Mouse (Mus musculus): ENCODE results near the gene Aff1.
A peak's percentile ranks its signal among the peaks of the same experiment; 100 is the strongest.

Aff1 gene

DNA sequence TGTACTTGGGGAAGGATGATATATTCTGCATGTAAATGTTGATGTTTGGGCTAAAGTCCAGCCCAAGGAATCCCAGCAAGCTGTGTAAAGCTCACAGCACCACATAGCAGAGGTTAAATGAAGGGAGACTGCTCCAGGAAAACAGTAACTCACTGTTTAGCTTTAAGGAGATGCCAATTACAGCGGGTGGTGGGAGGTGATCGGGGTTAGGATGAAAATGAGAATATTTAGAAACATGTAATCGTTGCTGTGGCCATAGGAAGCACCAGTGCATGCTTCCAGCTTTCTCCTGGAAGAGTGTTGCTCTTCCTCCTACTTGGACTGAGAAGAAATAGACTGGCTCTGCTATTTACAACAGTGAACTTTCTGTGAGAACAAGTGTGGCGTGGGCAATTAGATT is 80.1 kb downstream of the Aff1 start:
- DNase-seq (ENCODE audit: low spot score), result no peak

DNA sequence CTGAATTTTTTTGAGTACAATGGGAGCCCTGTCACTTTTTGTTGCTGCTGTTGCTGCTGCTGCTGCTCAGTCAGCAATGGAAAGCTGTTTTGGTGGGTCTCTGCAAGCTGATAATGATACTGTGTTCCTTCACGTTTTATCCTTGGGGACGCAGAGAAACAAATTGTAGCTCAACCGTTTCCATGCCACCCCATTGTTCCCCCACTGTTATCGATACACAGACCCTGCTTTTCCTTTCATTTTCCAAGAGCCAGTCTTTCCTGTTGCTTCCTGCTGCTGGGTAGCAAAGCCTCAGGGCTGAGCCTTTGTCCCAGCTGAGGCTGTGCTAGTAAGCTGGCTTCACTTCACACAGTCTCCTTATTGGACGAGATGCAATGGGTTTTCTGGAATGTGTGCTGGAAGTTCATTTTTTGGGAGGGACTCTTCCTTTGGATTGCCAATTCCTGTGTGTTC is 81.0 kb downstream of the Aff1 start:
- peak; percentile 74 for DNase-seq (ENCODE audit: low spot score)

DNA sequence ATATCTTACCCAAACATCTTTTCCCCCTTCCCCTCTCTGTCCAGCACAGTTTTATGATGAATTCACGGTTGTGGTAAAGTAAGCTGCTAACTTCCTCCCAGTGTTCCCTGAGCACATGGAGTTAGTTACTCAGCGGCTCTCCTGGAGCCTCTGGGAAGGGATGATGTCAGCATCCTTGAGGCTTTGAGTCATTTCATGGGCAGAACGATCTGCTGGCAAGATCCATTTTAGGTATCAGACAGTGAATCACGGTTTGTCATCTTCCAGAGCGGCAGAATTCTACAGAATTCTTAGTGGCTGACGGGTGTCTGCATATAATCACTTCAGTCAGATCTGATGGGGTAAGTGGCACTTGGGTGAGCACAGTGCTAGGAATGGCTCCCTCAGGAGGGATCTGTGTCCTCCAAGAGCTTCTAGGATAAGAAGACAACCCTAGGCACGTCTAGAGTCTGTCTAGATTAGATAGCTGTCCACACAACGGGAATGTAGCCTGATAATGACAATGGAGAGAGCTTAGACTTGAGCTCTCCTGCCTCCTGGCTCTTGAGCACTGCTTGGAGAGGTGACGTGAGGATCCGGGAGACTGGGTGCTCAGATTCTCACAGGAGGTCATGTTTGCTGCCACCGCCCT is 82.6 kb downstream of the Aff1 start:
- no peak for DNase-seq (ENCODE audit: low spot score)

DNA sequence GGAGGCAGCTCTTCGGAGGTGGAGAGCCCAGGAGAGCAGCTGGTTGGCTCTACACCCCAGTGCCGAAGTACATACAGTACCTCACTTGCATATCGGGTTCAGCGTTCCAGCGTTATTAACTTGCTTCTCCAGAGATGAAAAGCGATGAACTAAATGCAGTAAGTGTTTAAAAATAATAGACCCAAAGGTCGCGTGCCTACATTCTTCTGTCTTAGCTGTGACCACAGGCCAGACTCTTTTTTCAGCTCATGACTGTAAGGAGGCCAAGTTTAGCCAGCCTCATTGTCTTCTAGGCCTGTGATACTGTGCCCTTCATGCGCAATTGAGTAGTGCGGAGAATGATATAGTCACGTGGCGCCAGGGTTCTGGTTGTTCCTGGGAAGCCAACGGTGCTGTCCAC is 83.3 kb downstream of the Aff1 start:
- DNase-seq (ENCODE audit: low spot score), result no peak

DNA sequence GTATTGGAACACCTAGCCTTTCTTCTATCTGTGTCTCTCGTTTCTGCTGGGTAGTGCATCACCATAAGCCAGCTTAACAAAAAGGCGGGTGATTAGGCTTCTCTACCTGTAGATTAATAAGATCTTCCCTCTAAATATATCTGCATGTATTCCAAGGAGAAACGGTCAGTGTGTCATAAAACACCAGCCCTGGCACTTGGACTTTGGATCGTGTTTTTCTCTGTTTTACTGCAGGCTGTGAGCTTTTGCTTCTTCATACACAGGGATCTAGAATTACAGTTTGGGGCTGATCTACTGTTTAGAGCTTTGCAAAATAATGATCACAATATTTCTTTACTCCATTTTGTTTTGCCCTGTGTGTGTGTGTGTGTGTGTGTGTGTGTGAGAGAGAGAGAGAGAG is 84.7 kb downstream of the Aff1 start:
- DNase-seq (ENCODE audit: low spot score), result no peak

DNA sequence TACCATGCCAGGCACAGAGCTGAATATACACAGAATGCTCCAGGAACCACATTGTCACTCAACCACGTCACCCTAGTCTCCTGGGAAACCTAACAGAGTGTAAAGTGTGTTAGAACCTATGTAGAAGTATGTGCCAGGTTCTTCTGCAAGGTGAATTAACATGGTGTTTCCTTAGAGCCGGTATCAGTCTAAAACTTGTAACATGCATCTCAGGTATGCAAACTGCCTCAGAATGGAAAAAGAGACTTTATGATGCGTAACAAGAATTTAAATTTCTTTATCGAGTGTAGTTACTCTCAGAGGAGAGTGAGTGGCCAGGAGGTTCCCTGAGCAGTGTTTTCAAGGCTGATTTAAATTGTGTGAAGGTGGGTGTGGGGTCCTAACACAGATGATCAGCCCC is 85.3 kb downstream of the Aff1 start:
- no peak for DNase-seq (ENCODE audit: low spot score)

DNA sequence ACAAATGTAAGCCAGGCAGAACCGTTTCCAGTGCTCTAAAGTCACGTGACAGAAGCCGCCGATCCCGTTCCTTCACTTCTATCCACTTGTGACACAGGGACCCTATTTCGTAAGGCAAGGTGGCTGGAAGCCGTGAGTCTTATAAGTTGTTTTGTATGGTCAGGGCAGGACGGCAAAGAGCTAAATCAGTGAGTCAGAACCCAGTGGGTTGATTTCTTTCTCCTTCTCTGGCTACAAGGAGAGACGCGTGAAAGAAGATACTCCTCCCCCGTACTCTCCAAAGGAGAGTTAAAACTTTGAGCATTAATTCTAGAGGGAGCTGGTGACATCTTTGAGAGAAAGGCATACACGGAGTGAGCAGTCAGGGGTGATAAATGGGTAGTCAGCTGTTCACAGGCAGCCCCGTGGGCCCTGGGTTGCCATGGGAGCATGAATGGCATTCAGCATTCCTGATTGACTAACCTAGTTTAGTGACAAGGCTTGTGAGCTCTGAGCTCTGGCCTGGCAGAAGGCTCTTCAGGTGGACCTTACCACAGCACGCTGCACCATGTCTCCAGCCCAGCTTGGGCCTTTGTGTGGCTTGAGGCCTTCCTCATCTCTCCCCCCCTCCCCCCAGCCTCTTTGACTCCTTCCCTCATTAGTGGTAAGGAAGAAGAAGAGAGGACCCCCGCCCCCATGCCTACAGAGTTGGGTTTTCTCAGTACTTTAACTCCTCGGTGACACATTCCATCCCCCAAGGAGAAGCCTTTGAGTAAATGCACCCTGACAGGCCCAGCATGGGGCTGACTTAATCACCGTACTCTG is 86.3 kb downstream of the Aff1 start:
- peak; percentile 91 for DNase-seq (ENCODE audit: low spot score)

DNA sequence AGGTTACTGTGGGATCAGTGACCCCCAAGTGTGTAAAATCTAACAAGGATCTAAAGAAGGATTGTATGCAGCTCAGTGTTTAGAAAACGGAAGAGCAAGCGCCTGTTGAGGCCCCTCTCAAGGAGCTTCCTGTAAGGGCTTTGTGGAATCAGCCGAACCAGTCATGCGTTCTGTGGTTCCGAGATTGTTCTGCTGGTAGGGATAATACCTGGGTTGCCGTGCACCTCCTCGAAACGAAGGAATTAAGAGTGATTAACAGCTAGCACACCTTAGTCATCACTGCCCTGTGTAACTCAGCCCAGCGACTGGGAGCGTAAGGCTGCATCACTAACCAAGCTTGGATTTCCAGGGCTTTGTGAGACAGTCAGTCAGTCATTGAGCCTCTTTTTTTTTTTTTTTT is 87.7 kb downstream of the Aff1 start:
- DNase-seq (ENCODE audit: low spot score), result no peak

DNA sequence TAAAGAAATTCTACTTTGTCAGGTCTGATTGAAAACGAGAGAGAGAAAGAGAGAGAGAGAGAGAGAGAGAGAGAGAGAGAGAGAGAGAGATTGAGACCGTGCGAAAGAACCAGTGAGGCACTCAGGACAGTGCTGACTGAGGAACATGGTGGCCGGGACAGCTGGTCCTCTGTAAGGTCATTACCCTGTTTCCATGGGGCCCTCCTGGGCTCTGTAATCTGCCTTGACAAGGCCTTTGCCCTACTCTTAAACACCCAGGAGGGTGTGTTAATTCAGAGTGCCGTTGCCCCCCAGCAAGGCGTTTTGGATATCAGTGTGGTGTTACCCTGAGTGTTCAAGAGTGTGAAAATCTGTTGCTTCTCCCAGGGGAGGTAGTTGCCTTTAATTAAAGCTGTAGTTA is 88.1 kb downstream of the Aff1 start:
- no peak for DNase-seq (ENCODE audit: low spot score)

DNA sequence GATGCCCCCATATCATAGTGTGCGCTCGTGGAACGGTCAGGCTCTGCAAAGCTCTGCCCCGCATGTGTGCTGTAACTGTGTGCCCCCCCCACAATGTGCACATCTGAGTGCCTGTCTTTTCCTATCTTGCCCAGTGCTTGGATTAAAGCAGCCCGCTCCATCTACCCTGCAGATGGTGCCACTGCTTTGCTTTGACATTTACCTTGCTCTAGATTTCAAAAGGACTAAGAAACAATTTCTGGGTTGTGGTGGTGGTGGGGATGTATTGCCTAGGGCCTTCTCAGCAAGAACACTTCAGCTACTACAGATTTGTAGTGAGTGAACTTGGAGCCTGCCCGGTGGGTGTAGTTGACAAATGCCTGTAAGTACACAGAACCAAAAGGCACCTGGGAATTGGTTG is 88.7 kb downstream of the Aff1 start:
- DNase-seq (ENCODE audit: low spot score), result no peak

DNA sequence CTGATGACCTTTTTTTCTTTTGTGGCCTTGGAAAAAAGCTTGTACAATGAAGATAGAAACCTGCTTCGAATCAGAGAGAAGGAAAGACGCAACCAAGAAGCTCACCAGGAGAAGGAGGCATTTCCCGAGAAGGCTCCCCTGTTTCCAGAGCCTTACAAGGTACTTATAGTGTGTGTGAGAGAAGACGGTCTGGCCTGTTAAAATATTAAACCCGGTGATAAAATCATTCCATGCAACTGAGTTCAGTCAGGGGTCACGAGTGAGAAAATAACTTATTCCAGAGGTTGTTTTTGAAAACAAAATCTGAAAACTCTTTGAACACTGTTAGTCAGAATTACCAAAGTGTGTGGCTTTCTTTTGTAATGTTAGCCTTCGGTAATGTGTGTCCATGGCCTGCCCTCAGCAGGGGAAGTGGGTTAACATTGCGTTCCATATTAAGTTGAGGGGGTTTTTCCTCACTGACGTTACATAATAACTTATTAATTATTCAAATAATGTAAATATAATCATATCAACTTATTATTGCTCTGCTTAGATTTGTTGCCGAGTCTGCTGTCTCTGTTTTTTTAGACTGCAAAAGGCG is 91.0 kb downstream of the Aff1 start:
- no peak for DNase-seq (ENCODE audit: low spot score)

DNA sequence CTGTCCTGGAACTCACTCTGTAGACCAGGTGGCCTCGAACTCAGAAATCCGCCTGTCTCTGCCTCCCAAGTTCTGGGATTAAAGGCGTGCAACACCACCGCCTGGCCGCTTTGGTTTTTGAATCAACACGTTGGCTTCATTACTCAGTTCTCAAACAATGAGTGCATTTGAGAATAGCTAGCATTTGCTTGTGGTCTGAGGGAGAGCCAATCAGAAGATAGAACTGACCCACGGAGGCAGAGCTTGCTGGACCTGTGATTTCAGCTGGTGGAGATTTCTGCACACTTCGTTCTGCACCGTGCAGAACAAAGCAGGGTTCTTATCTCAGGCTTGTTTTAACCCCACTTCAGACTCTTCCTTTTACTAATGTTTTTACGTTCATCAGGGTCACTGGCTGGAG is 93.9 kb downstream of the Aff1 start:
- no peak for DNase-seq (ENCODE audit: low spot score)

DNA sequence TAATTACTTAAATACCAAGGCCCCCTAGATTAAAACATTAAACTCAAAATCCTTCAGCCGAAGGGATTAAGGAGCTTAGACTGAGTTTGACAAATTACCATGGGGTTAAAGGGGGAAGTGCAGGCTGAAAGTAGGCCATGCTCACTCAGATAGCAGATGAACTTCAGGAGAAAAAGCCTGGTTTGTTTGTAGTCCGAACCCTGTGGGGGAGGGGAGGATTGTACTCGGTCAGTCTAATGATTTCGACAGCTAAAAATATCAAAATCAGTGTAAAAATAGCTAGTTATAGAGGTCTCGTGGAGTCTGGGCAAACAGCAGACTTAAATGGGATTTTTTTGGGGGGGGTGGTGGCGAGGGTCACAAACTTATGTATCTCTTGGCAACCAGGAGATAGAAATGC is 96.3 kb downstream of the Aff1 start:
- DNase-seq (ENCODE audit: low spot score), result peak; percentile 66

DNA sequence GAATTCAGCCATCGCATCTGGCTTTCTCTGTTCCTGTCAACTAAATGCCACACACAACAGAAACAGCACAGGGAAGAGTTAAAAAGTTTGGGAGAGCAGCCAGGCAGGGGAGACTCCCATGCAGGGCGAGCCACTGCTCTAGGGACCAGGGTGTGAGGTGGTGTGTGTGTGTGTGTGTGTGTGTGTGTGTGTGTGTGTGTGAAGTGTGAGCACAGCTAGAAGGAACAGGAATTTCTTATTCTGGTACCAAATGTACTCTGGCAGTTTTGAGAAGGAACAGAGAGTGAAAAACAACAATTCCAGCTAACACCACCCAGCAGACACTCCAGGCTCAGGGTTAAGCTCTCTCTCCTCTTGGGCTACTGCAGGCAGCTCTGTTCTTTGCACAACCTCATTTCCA is 96.8 kb downstream of the Aff1 start:
- DNase-seq (ENCODE audit: low spot score), result no peak

DNA sequence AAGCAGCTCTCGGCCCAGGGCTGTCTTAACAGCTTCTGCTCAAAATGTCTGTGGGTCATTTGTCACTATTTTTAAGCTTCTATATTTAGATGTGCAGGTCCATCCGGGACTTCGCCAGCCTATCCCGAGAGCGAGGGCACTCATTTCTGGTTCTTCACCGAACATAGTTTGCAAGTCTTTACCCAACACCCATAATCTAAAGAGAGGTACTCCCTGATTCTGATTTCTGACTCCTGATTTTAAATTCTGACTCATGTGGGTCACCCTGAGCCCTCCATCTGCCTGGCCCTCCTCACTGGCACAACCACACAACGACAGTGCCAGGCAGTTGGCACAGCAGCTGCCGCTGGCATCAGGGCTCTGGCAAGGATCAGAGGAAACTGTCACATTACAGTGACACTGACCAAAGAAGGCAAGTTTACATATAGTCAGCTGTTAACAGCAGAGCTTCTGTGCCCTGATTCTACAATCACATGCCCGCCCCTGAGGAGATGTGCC is 97.5 kb downstream of the Aff1 start:
- DNase-seq (ENCODE audit: low spot score), result no peak

DNA sequence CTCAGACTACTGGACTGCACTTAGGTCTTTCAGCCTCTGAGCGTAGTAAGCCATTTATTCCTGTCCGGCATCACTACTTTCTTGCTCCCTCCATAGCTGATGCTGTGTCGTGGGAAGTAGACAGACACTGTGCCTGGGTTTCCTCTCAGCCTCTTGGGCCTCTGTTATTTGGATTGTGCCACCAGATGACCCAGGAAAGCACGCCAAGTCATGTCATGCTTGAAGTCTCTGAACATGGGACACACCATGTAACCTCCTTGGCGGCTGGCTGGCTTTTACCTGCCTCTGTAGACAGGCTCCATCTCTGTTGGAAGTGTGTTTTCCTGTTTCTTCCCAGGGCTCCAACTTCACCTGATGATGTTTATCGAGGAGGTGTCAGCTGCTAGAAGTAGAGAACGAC is 99.6 kb downstream of the Aff1 start:
- DNase-seq (ENCODE audit: low spot score), result no peak

DNA sequence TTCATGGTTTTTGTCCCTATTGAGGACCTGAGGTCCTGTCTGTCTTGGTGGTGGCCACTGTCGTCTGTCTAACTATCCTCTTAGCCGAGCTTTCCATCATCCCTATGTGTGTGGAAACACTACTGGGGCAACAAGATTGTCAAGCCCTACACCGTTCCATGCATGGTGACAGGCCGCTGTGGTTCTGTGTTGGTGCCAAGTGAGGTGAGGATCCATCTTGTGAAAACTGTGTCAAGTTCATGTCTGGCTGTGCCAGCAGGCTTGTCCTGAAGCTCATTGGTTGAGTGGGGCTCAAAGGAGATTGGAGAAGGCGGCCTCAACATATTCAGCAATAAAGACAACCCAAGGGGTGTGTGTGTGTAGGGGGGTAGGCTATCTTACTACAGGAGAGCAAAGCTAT is 102.9 kb downstream of the Aff1 start:
- DNase-seq (ENCODE audit: low spot score), result no peak

DNA sequence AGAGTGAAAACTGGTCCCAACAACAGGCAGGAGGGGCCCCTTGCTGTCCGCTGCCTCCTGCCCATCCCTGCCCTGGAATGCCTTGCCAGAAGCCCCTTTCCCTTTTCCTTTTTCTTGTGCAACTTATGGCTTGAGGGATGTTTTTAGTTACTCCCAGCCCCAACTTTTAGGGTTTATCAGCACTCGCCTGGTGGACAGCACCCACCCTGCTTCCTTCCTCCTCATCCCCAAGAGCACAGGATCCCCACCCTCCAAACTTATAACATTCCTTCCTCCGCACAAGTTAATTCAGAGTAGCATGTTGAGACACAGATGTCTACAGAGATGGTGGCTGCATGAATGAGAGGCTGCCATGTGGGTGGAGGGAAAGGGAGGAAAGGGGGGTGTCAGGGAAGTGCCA is 103.9 kb downstream of the Aff1 start:
- DNase-seq (ENCODE audit: low spot score), result no peak

DNA sequence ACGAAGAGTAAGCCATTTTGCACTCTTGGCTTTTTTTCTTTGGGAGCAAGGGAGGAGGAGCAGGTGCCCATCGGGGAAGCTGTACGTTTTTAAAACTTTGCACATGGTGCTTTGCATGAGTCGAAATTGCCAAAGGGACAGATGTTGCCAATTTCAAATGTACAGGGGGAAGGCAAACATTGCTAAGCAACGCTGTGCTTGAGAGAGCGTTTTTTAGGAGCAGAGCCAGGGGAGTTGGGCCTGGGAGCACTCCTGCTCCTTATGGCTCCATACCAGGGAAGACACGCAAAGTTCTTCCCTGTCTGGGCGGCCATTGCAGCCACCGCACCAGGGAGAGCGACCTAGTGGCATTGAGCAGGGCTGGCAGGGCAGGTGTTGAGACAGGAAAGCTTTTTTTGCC is 105.6 kb downstream of the Aff1 start:
- no peak for DNase-seq (ENCODE audit: low spot score)

DNA sequence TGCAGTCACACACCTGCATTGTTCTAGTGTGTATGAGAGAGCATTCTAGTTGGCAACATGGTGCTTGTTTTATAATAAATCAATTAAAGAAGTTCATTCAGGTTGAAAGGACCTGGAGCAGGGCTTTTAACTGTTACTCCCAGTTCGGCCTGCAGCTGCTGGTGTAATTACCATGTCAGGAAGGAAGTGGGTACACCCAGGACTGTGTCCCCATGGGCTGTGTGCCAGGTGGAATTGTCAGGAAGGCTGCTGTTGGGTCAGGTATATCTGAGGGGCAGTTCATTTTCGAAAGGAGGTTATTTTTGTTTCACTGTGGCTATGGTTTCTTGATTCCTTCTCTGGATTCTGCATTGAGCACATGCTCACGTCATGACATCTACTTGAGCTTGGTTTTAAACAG is 107.3 kb downstream of the Aff1 start:
- no peak for DNase-seq (ENCODE audit: low spot score)

DNA sequence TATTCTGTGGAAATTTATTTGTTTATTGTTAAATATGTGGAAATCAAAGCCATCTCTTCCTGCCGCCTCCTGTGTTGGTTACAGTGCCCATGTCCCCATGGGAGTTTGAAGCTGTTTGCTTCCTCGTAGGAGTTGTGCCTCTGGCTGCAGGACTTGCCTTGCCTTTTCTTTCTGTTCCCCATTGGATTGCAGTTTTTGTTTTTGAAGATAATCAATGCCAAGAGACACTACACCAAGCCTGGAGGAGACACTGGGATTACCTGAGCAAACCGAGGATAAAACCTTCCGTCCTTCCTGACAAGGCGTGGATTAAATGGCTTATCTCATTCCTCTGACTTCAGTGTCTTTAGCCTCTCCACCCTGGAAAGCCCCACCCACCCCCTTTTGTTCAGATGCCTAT is 107.8 kb downstream of the Aff1 start:
- DNase-seq (ENCODE audit: low spot score), result no peak

DNA sequence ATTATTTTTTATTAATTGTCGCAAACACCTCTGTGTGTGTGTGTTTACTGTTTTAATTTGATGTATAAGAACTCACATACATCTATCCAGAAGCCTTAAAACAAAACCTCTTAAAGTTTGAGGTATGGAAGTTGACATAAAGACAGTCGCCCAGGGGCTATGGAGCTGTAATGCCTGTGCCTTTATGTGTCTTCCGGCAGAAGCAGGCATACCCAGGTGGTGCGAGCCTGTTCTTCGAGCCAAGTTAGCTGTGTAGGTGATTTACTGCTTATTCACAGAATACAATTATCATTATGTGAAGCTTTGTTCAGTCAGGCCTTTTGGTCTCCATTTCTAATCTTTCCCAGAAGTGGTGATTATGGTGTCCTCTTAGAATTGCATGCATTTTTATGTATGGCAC is 111.2 kb downstream of the Aff1 start:
- peak; percentile 22 for DNase-seq (ENCODE audit: low spot score)

DNA sequence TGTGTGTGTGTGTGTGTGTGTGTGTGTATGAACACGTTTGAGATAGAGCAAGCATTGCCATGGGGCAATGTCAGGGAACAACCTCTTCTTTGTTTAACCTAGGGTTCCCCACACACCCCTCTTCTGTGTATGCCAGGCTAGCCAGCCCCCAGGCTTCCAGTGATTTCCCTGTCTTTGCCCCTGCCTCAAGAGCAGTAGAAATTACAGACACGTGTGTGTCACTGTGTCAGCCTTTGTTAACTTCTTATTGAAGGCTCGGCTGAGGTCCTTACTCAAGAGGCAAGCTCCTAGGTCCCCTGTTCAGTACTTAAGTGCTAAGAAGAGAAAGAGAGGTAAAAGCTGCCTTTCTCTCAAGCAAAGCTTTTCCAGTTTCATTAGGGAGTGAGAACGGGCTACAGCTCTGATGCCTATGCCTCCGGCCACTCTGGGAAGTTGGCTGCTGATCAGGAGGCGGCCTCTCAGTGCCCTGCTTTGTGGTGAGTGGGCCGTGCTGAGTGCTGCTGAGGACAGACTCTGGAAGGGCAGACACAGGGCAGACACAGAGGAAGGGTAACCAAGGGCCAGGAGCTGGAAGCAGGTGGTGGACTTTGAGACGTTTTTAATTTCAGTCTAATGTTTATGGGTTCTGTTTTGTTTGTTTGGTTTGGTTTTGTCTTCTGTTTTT is 111.9 kb downstream of the Aff1 start:
- peak; percentile 56 for DNase-seq (ENCODE audit: low spot score)

Measured in embryo, embryonic 10.5 days (tissue).